Mouse (Mus musculus) c-Kit-negative CD71-positive TER-119-positive erythroid progenitor cells, embryonic 14.5 days (primary cell): ENCODE data around the gene Mctp2.

Experiments used
- DNase-seq: peaks from one replicate; pipeline ENCODE4 v3.0.0-alpha.2; 2013; ENCODE audit warnings: low read depth, low spot score

The Mctp2 gene

DNA sequence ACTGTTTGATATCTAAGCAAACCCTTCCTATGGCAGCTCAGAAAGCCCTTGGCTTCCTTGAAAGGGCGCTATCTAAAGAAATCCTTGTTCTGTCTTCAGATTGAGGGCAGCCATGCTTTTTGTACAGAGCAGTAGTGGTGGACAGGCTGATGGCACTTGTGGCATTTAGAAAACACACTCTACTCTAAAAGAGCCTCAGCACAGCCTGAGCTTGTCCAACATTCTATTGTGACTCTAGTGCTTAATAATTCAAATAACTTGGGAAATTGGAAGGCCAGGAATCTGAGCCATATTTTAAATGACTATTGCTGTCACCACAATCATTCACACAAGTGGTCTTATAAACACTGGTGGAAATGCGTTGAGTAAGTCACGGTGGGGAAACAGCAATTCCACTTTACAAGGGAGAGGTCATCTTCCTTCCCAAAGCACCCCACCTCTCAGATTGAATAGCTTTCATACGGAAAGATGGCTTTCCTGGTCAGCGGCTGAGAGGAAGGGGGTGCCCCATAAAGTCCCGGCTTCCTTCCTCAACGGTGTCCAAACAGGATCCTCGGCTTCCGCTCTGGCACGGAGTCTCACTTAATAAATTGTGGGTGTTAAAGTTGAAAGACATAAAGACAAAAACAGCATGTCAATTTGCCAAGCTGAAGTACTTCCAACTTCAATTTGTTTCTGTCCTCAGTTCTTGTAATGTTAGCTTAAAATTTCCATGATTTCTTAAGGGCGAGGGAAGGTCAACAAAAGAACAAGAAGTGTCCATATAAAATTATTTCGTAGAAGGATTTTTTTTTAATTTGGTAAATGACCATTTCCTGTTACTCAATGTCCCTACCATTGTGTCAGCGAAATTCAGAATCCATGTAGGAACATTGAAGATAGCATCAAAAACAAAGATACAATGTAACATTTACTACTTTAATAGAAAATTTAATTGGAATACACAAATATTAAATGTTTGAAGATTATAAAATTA is 140.4 kb downstream of the Mctp2 start:
- DNase-seq: no peak

- no peak for DNase-seq
Observed at GRCm38 (mm10) chr7:72162256-72162655, 144.2 kb downstream of the Mctp2 start.

GRCm38 (mm10) chr7:72159513-72160063 is 146.8 kb downstream of the Mctp2 start:
- no peak for DNase-seq

DNA sequence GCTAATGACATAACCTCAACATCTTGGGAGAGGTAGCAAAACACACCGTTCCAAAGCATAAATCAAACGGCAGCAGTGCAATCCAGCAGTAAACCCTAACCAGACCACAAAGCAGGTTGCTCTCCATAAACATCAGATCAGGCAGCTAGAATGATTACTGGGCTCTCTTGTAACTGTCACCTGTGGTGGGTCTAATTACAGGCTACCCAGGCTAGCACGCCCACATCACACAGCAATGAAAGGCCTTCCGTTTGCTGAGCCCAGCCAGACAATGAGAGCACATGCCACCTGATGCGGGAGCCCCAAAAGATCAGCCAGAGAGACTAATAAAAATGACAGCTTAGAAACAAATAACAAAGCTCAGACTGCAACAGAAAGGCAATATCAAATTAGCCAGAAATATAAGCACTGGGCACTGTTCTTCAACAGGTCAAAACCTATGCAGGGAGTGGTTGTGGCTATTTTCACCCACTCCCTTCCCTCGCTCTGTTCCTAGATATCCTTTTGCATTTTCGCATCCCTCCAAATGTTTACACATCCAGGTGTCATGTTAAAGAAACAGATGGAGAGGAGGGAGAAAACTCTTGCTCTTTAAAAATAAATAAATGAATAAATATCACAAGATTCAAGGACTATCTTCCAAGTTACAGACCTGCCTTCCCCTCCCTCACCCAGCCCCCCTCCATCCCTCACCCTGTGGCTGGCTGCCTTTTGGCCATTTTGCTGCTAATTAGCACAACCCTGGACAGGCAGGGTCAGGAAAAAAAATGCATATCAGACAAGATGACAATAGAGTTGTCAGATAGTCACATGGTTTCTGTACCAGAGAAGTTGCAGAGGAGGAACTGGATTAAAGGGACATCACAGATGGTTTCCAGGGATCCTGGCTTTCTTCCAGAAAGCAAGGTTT is 155.4 kb downstream of the Mctp2 start:
- no peak for DNase-seq

DNA sequence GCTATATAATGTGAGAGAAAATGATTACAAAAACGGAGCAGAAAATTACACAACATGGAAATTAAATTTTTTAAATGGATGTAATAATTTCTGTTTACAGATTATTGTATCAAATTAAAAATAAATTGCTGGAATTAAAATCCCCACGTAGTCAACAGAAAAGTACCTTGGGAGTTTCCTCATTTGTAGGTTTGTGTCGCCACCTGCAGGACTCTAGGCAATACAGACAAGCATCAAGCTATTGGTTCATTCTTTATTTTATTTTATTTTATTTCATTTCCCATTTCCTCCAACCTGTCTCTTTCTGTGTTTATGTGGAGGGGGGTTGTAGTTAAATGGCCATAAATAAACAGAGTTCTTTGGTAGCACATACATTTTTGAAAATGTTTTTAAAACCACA is 157.3 kb downstream of the Mctp2 start:
- no peak for DNase-seq

DNA sequence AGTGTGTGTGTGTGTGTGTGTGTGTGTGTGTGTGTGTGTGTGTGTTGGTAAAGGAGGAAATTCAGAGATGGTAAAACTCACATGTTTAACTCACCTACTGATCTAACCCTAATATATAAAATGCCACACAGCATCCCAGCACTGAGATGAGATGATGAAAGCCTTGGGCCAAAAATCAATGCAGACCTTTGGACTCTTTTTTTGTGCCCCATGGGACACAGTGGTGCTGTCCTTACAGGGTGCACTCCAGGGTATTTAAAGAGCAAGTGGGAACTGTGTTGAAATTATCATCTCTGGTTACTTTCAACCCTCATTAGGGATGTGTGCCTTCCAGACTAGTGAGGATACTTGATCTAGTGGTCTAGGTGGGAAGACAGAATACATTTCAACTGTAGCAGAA is 159.6 kb downstream of the Mctp2 start:
- DNase-seq: no peak

GRCm38 (mm10) chr7:72145726-72146520 is 160.5 kb downstream of the Mctp2 start:
- DNase-seq: no peak

DNA sequence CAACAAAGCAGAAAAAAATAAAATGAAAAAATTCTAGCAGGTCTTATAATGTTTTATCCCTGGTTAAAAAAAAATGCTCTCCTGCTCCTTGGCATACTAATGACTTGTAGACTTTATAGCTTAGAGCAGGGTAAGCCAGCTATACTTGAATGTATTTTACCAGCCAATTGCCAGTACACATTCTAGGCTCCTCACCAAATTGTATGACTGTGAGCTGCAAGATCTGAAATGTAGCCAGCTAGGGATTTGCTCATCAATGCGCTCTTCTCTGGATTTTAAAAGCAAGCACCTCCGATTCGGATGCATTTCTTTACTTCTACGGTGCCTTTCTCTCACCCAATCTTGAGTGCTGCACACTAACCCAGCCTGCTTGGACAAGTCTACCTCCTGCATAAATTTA is 167.7 kb downstream of the Mctp2 start:
- DNase-seq: no peak

- DNase-seq: no peak
Observed at GRCm38 (mm10) chr7:72120986-72121385, 185.4 kb downstream of the Mctp2 start.

DNA sequence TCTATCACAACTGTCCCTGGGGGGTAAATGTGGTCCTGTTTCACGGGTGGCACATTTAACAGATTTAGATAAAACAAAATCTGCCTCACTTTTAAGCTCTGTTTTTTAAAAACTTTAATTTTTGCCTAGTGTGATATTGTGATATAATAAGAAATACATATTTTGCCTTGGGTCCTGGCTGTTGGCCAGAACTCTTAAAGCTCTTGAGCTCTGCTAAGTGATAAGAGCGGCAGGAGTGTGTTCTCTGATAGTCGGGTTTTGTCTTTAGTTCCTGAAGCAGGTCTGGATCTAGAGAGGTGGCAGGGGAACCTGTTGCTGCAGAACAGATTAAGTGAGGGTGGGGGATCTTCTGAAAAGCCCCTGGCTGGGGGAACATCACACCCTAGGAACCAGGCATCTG is 186.7 kb downstream of the Mctp2 start:
- no peak for DNase-seq

DNA sequence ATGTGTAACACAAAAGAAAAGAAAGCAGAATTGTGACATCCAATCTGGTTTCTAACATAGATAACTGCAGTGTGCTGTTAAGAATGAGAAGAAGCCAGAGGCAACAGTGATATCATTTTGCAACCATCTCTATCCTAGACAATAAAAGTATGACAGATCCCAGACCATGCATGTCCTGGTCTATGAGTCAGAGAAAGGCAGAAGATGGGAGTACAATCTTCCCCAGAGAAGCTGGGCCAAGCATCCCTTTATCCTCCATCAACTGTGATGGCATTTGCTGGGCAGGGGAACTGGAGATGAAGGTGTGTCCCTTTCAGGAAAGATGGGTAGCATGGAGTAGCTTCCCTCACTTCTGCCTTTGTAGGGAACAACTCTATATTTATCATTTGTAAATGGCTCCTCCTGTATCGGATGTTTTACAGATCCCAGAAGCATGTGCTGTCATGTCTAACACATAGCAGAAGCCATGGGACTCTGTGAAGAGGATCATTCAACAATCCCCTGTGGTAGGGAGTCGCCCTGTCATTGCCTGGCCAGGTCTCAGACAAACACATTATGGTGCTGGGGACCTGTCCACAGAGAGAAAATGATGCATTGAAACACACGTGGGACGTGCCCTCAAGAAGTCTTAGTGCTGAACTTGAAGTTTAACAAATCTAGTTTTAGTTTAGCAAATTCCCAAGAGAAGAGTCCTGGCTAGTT is 188.9 kb downstream of the Mctp2 start:
- DNase-seq: no peak

- no peak for DNase-seq
Observed at GRCm38 (mm10) chr7:72115073-72115472, 191.3 kb downstream of the Mctp2 start.

GRCm38 (mm10) chr7:72110578-72110977 is 195.8 kb downstream of the Mctp2 start:
- no peak for DNase-seq

DNA sequence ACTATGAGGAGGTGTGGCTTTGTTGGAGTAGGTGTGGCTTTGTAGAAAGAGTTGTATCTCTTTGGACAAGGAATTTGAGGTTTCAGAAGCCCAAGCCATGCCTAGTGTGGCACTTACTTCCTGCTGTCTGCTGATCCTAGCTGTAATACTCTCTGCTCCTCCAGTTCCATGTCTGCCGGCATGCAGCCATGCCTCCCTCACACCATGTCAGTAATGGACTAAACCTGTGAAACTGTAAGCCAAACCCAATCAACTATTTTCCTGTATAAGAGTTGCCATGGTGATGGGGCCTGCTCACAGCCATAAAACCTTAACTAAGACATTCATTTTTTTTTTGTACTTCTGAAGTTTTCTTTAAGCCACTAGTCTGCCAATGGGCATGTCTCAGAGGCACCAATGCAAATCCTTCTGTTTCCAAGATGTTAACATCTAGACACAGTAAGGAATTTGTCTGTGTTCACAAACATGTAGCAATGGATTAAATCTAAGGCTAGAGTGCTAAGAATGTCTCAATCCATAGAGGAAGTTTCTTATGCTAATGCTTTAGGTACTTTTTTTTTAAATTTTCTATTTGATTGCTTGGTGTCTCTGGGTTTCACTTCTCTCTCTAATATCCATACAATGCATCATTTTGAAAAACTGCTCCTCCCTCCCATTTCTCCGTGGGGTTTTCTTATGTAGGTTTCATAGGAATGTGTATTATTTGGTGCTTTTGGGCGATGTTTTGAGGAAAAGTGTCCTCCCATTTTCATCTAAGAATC is 197.6 kb downstream of the Mctp2 start:
- no peak for DNase-seq

DNA sequence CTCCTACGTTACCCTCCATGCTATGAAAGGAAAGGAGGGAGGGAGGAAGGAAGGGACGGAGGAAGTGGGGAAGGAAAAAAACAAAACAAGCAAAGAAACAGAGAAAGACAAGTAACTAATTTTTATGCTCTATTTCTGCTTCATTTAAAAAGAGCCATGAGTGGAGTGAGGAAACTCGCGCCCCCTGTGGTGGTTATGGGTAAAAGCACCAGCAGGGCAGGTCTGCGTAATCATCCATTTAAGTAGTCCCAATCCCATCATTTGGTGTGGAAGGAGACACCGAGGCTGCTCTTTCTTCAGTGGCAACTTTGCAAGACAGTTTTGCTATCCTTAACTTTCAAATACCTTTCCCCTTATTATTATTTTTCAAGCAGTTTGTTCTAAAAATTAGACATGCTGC is 202.2 kb downstream of the Mctp2 start:
- no peak for DNase-seq

- no peak for DNase-seq
Observed at GRCm38 (mm10) chr7:72103654-72104053, 202.8 kb downstream of the Mctp2 start.

DNA sequence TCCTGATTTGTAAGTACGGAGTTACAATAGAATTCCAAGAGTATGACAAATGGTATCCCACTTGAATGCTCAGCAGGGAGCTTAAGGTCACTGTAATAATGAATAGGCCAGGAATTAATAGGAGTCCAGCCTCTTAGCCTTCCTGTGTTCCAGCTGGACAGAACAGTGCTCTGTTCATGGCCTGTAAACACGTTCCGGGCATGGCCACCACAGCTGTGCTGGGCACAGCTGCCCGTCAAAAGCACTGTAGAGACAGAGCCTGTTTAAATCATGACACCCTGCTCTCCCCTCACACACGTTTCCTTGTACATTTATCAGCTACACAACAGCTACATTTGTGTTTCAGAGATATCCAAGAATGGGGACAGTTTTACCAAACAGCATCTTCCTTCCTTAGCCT is 205.7 kb downstream of the Mctp2 start:
- no peak for DNase-seq

DNA sequence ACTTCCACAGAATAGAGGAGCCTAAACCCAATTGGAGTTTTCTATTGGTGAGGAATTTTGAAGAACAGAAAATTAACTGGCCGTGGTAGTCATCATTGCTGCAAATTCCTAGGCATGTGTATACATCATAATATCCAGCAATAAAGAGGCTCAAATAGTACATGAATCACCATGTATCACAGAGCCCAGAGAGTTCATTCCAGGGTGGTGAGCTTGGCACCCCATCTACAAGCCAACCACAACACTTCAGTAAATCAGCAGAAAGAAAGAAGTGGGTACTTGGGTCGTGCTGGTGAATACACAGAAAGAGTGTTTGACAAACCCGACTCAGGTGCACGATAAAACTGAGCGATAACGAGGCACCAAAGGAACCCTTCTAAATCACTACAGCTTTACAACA is 207.8 kb downstream of the Mctp2 start:
- DNase-seq: no peak

GRCm38 (mm10) chr7:72096973-72097372 is 209.4 kb downstream of the Mctp2 start:
- no peak for DNase-seq

GRCm38 (mm10) chr7:72096433-72096832 is 210.0 kb downstream of the Mctp2 start:
- no peak for DNase-seq
